Mouse (Mus musculus) T-cell, adult 2 months (primary cell): ENCODE results near the gene Spink4.

Experiments used
- DNase-seq: peaks from one replicate; pipeline ENCODE4 v3.0.0; 2022; ENCODE audit warnings: low spot score

Spink4 gene

GRCm38 (mm10) chr4:40969781-40970591 is 50.1 kb downstream of the Spink4 start:
- no peak for DNase-seq

GRCm38 (mm10) chr4:40970592-40970841 is 50.7 kb downstream of the Spink4 start:
- no peak for DNase-seq

GRCm38 (mm10) chr4:40970842-40971701 is 51.2 kb downstream of the Spink4 start, which contains the start of gene Nfx1:
Gene Nfx1 (plus strand): TSS chr4:40970906.
- peak; percentile 96 for DNase-seq

GRCm38 (mm10) chr4:40971744-40972143 is 51.9 kb downstream of the Spink4 start:
- DNase-seq, result peak; percentile 55

- no peak for DNase-seq
Measured at GRCm38 (mm10) chr4:40974011-40974410, 54.2 kb downstream of the Spink4 start.

GRCm38 (mm10) chr4:40975678-40976077 is 55.8 kb downstream of the Spink4 start:
- DNase-seq, result no peak

- DNase-seq, result no peak
Measured at GRCm38 (mm10) chr4:40976651-40977050, 56.8 kb downstream of the Spink4 start.

GRCm38 (mm10) chr4:40979430-40979829 is 59.6 kb downstream of the Spink4 start:
- DNase-seq, result no peak
